Comparison of ENCODE assay signal across 10 mouse cellular contexts in genomic region chrX:48016906-48017601, GRCm38 (mm10). TPM values are rescaled to one million over a fixed set of nuclear protein-coding genes. Genes with fewer than 3 reads are reported as not detected.
DNase-seq lines count a peak whose midpoint lies in the region; ATAC-seq lines count a peak whose summit lies in the region.
"Had no signal": no experiment of that assay in that cellular context is flagged by ENCODE, and none has a peak within 500 bp of the region (broad histone marks: within the 10 kb centered on the region; RNA-seq: fewer than 3 reads in every experiment).

No protein-coding gene starts in this region.

- no peak overlapping the region for H3K9ac ChIP-seq in heart, embryonic 11.5 days (ENCODE audit: low read depth, low read length)
- H3K9ac ChIP-seq in hindbrain, embryonic 16.5 days (ENCODE audit: low read depth, low read length): no peak overlapping the region
- H3K9ac ChIP-seq in midbrain, embryonic 13.5 days (replicated peaks): no peak overlapping the region
- H3K9ac ChIP-seq: limb, embryonic 15.5 days had no signal

- H3K27ac ChIP-seq in heart, embryonic 11.5 days (ENCODE audit: low read depth, low read length): no peak overlapping the region
- H3K27ac ChIP-seq in hindbrain, embryonic 16.5 days (ENCODE audit: low read depth, low read length): peak overlapping the region; percentile 39
- peak overlapping the region; percentile 65 for H3K27ac ChIP-seq in midbrain, embryonic 13.5 days
- H3K27ac ChIP-seq: limb, embryonic 15.5 days had no signal

- peaks cover 15% of the 10 kb centered on the region for H3K27me3 ChIP-seq in heart, embryonic 11.5 days (ENCODE audit: control insufficient read depth, insufficient read depth, low read length)
- H3K27me3 ChIP-seq in hindbrain, embryonic 16.5 days (replicated peaks; ENCODE audit: control insufficient read depth, insufficient read depth, low read length): peaks cover 2% of the 10 kb centered on the region; the same call in 1 of the 2 replicates
- peaks cover 55% of the 10 kb centered on the region for H3K27me3 ChIP-seq in midbrain, embryonic 13.5 days

- H3K4me1 ChIP-seq in heart, embryonic 11.5 days (ENCODE audit: control insufficient read depth, insufficient read depth, low read length): no peaks in the 10 kb centered on the region
- H3K4me1 ChIP-seq in hindbrain, embryonic 16.5 days (ENCODE audit: control insufficient read depth, insufficient read depth, low read depth, low read length): peaks cover 9% of the 10 kb centered on the region
- peaks cover 25% of the 10 kb centered on the region for H3K4me1 ChIP-seq in midbrain, embryonic 13.5 days (replicated peaks)
- H3K4me1 ChIP-seq: limb, embryonic 15.5 days had no signal

- no peaks in the 10 kb centered on the region for H3K36me3 ChIP-seq in heart, embryonic 11.5 days (ENCODE audit: control insufficient read depth, insufficient read depth, low read length)
- no peaks in the 10 kb centered on the region for H3K36me3 ChIP-seq in hindbrain, embryonic 16.5 days (ENCODE audit: control insufficient read depth, insufficient read depth, low read length)
- no peaks in the 10 kb centered on the region for H3K36me3 ChIP-seq in midbrain, embryonic 13.5 days
- H3K36me3 ChIP-seq: limb, embryonic 15.5 days had no signal

- no peak overlapping the region for H3K4me3 ChIP-seq in heart, embryonic 11.5 days (ENCODE audit: low read depth, low read length)
- no peak overlapping the region for H3K4me3 ChIP-seq in hindbrain, embryonic 16.5 days (ENCODE audit: low read length)
- no peak overlapping the region for H3K4me3 ChIP-seq in midbrain, embryonic 13.5 days (replicated peaks)
- H3K4me3 ChIP-seq: limb, embryonic 15.5 days had no signal

- H3K4me2 ChIP-seq in heart, embryonic 11.5 days: no peak overlapping the region
- no peak overlapping the region for H3K4me2 ChIP-seq in hindbrain, embryonic 16.5 days (ENCODE audit: low read length)
- no peak overlapping the region for H3K4me2 ChIP-seq in midbrain, embryonic 13.5 days (replicated peaks)
- H3K4me2 ChIP-seq: limb, embryonic 15.5 days had no signal

- peak; percentile 48 for DNase-seq in heart, adult 11 months
- peak; percentile 46 for DNase-seq in telencephalon, adult 2 months (ENCODE audit: low read depth, low spot score)
- no peak for DNase-seq in thymus, postnatal 36 days
- DNase-seq in MN1 (ENCODE audit: low spot score): no peak
- no peak for DNase-seq in lung, postnatal 4 days

- WGBS in heart, embryonic 11.5 days (ENCODE audit: insufficient replicate concordance): 64% methylated on average over 7 of the region's 7 CpGs
- 54% methylated on average over 7 of the region's 7 CpGs for WGBS in hindbrain, embryonic 16.5 days
- 38% methylated on average over 7 of the region's 7 CpGs for WGBS in midbrain, embryonic 13.5 days

- no peak for ATAC-seq in heart, embryonic 11.5 days (replicated peaks; ENCODE audit: insufficient number of reproducible peaks, low FRiP score, low TSS enrichment)
- ATAC-seq in hindbrain, embryonic 16.5 days: peak; percentile 93
- peak; percentile 97 for ATAC-seq in midbrain, embryonic 13.5 days
- ATAC-seq: activated CD4-positive, CD25-positive, alpha-beta regulatory T cell, adult 4 months had no signal

- H3K9me3 ChIP-seq in heart, embryonic 11.5 days (replicated peaks; ENCODE audit: control insufficient read depth, low read length): no peaks in the 10 kb centered on the region
- H3K9me3 ChIP-seq in hindbrain, embryonic 16.5 days (ENCODE audit: control insufficient read depth, low read length): no peaks in the 10 kb centered on the region
- H3K9me3 ChIP-seq in midbrain, embryonic 13.5 days: no peaks in the 10 kb centered on the region
- H3K9me3 ChIP-seq: limb, embryonic 15.5 days had no signal

RNA-seq across cellular contexts. Expression of gene Apln, which starts 17.6 kb away (rescaled TPM):
- 0.84 and 0.93 TPM in 2 replicates for polyA plus RNA-seq in heart, embryonic 11.5 days (2014; fragmentation: Nextera tagmentation; extraction: Ambion mirVana)
- polyA plus RNA-seq in hindbrain, embryonic 16.5 days (2015; fragmentation: Nextera tagmentation; extraction: Ambion mirVana): 4.7 and 5.0 TPM in 2 replicates
- polyA plus RNA-seq in midbrain, embryonic 13.5 days (2015; fragmentation: Nextera tagmentation; extraction: Ambion mirVana): 3.3 and 4.0 TPM in 2 replicates

Comparison
In these comparisons a context has a peak if more than half of its experiments do, and no peak if none do; other contexts are left out.
1. DNase-seq: peak in heart, adult 11 months (single experiment) and telencephalon, adult 2 months (single experiment); none in thymus, postnatal 36 days (0 of 2), MN1 (single experiment) and lung, postnatal 4 days (0 of 2).